Mouse (Mus musculus) megakaryocyte progenitor cell, adult 5-6 weeks (primary cell): ENCODE measurements around the gene Gm10697. TPM values are rescaled to one million over a fixed set of nuclear protein-coding genes. Genes with fewer than 3 reads are reported as not detected.
"Not testable (repeated sequence)": the region's sequence is repeated elsewhere in the genome, so short reads cannot be mapped to it uniquely, and the experiment has no call there.

ENCODE experiments used
- ATAC-seq: replicated peaks from 2 replicates; pipeline ENCODE4 v1.8.0; 2016; ENCODE audit warnings: mild to moderate bottlenecking, moderate TSS enrichment, inconsistent platforms; ENCODE audit not compliant: poor library complexity
- total RNA-seq, 2 experiments: library from RNA; stranded (forward) in 1 of 2; stranded (reverse) in 1 of 2; fragments of 157-497, 149-512 nt in 1 of 2; fragments of 200-1000 nt in 1 of 2; gene quantifications; 2 replicates each; pipeline versions ENCODE4 v1.2.3 to v1.2.4; 2015 to 2017

Gm10697 gene
- total RNA-seq (2015) (not detected in 2 replicates), total RNA-seq (2017) (not detected in 2 replicates)

- ATAC-seq = not testable (repeated sequence)
These were observed at the start of gene Gm10697 for GRCm38 (mm10) chr3:94072544-94072943. Gene Gm10697, minus strand, starts transcription at chr3:94072644.

DNA sequence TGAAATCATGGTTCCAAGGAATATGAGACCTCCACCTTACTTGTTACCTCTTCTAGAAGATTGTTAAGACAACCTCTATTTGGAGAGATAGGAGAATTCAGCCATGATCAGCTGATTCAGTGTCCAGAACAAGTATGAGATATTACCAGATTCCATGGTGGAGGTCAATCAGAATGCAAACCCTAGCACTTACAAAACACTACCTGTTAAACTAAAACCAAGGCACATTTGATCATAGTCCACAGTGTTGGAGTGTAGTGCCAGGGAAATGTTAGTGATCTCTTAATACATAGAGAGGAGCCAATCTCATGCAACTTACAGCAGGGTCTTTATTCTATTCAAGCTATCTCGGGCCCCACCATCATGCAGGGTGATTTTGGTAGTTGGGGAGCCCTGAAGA is 42.6 kb upstream of the Gm10697 start:
- ATAC-seq = not testable (repeated sequence)

DNA sequence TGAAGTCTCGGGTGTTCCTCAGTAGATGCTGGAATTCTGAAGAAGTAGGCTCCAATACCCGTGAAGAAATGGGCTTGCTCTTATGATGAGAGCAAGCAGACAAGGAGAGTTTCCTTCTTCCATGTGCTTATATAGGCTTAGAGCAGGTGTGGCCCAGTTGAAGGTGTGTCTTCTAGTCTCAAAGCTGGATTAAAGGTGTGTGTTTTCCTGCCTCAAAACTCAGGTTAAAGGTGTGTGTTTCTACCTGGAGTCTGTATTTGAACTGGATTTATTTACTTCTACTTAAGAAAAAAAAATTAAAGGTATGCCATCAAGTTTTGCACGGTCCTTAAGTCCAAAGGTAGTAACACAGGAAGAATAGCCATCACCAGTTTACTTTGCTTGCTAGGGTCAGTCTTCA is 17.7 kb downstream of the Gm10697 start, which contains the start of gene Gm9125:
Gm9125 (minus strand) TSS at position 101 of the 400 bp plus-strand sequence.
- not testable (repeated sequence) for ATAC-seq

DNA sequence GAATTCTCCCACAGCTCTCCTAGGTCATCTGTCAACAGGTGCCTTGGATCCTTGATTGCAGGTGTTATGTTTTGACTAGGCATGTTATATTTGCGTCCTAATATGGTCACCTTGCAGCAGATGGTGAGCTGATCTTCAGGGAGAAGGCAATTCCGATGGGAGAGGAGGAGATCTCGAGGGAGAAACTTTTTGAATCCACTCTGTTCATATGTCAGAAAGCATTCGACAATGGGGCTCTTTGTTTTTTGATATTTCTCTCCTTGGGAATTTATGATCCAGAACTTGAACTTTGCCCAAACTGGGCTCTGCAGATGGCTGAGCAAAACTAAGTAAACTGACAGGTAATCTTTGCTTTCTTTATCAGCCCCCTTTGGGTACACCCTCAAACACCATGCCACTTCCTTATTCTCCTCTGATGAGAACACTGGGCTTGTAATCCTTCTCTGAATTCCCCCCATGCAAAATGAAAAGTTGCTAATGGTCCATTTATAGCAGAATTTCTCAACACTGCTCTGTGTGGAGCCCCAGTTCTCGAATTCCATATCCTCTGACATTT is 22.8 kb downstream of the Gm10697 start:
- not testable (repeated sequence) for ATAC-seq

DNA sequence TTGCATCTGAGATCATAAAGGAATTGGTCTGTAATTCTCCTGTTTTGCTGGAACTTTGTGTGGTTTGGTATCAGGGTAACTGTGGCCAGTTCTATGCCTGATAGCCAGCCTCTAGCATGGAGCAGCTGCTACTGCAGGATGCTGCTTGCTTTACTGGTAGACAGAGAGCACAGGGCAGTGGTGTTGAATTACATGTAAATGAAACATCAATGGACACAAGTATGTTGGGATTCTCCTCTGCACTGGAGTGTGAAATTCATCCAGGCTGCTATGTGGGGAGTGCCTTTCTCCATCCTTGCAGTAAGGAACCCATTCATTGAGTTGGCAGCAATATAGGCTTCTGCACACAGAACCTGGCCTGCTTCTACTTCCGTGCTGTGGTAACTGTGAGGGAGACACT is 34.2 kb downstream of the Gm10697 start:
- ATAC-seq = not testable (repeated sequence)

- ATAC-seq = not testable (repeated sequence)
These were observed 38.0 kb downstream of the Gm10697 start for GRCm38 (mm10) chr3:94034400-94034799.

Other genes with a start within 250 kb of the Gm10697 start
- not detected in 2 replicates for gene Tdpoz3, start 246.6 kb downstream of the Gm10697 start, total RNA-seq (2015)
- gene Tdpoz3, start 246.6 kb downstream of the Gm10697 start, total RNA-seq (2017) = not detected in 2 replicates
- not detected in 2 replicates for gene Gm9117, start 129.1 kb downstream of the Gm10697 start, total RNA-seq (2015)
- gene Gm9117, start 129.1 kb downstream of the Gm10697 start, total RNA-seq (2017) = not detected in 2 replicates
- gene Tdpoz5, start 111.3 kb downstream of the Gm10697 start, total RNA-seq (2015) = not detected in 2 replicates
- gene Tdpoz5, start 111.3 kb downstream of the Gm10697 start, total RNA-seq (2017) = not detected in 2 replicates
- not detected in 2 replicates for gene Gm9125, start 17.8 kb downstream of the Gm10697 start, total RNA-seq (2015)
- not detected in 2 replicates for gene Gm9125, start 17.8 kb downstream of the Gm10697 start, total RNA-seq (2017)
- gene Gm10696, start 105.5 kb upstream of the Gm10697 start, total RNA-seq (2015) = not detected in 2 replicates
- 0.29 TPM in 1 of 2 replicates, not detected in the other for gene Gm10696, start 105.5 kb upstream of the Gm10697 start, total RNA-seq (2017)
- not detected in 2 replicates for gene Gm5286, start 124.1 kb upstream of the Gm10697 start, total RNA-seq (2015)
- gene Gm5286, start 124.1 kb upstream of the Gm10697 start, total RNA-seq (2017) = not detected in 2 replicates
- not detected in 2 replicates for gene Gm4778, start 191.4 kb upstream of the Gm10697 start, total RNA-seq (2015)
- not detected in 2 replicates for gene Gm4778, start 191.4 kb upstream of the Gm10697 start, total RNA-seq (2017)
- 5.6 and 6.0 TPM in 2 replicates for gene Them4, start 237.4 kb upstream of the Gm10697 start, total RNA-seq (2015)
- gene Them4, start 237.4 kb upstream of the Gm10697 start, total RNA-seq (2017) = 2.8 and 3.6 TPM in 2 replicates